Mouse (Mus musculus): Measurements from ENCODE around the gene Olfr1288. TPM values are rescaled to one million over a fixed set of nuclear protein-coding genes. Genes with fewer than 3 reads are reported as not detected.

Gene Olfr1288
- not detected for total RNA-seq (2023)

GRCm38 (mm10) chr2:111473801-111474200 lies at the start of gene Olfr1288:
Olfr1288 (plus strand) TSS chr2:111474101.

GRCm38 (mm10) chr2:111448842-111449241 lies 25.1 kb upstream of the Olfr1288 start, which contains the start of gene Olfr1287:
Olfr1287 (plus strand) TSS chr2:111449142.

GRCm38 (mm10) chr2:111480519-111480918 lies 6.6 kb downstream of the Olfr1288 start, which contains the start of gene Olfr1289:
Olfr1289 (plus strand) TSS chr2:111480819.

GRCm38 (mm10) chr2:111493729-111494128 lies 19.8 kb downstream of the Olfr1288 start, which contains the start of gene Olfr1290:
Olfr1290 (minus strand) TSS chr2:111493829.

GRCm38 (mm10) chr2:111496880-111497279 lies 23.0 kb downstream of the Olfr1288 start, which contains the start of gene Olfr1291-ps1:
Olfr1291-ps1 (plus strand) TSS chr2:111497180.

GRCm38 (mm10) chr2:111524903-111525302 lies 51.0 kb downstream of the Olfr1288 start, which contains the start of gene Olfr1293-ps:
Olfr1293-ps (plus strand) TSS chr2:111525203.

Other genes with a start within 250 kb of the Olfr1288 start
- gene 4930430A15Rik, start 244.5 kb upstream of the Olfr1288 start, total RNA-seq (2023) = not detected
- not detected for gene Olfr1275, start 238.8 kb upstream of the Olfr1288 start, total RNA-seq (2023)
- gene Olfr1276, start 219.6 kb upstream of the Olfr1288 start, total RNA-seq (2023) = not detected
- not detected for gene Olfr1277, start 200.0 kb upstream of the Olfr1288 start, total RNA-seq (2023)
- gene Olfr1278, start 184.0 kb upstream of the Olfr1288 start, total RNA-seq (2023) = not detected
- not detected for gene Olfr1279, start 173.5 kb upstream of the Olfr1288 start, total RNA-seq (2023)
- not detected for gene Olfr1280, start 160.1 kb upstream of the Olfr1288 start, total RNA-seq (2023)
- not detected for gene Olfr1281, start 147.6 kb upstream of the Olfr1288 start, total RNA-seq (2023)
- gene Olfr1282, start 138.0 kb upstream of the Olfr1288 start, total RNA-seq (2023) = not detected
- gene Olfr1283, start 107.3 kb upstream of the Olfr1288 start, total RNA-seq (2023) = not detected
- gene Olfr1284, start 98.6 kb upstream of the Olfr1288 start, total RNA-seq (2023) = not detected
- not detected for gene Olfr1286, start 51.0 kb upstream of the Olfr1288 start, total RNA-seq (2023)
- not detected for gene Olfr1287, start 25.0 kb upstream of the Olfr1288 start, total RNA-seq (2023)
- not detected for gene Olfr1289, start 6.7 kb downstream of the Olfr1288 start, total RNA-seq (2023)
- gene Olfr1290, start 19.7 kb downstream of the Olfr1288 start, total RNA-seq (2023) = not detected
- not detected for gene Olfr1291-ps1, start 23.1 kb downstream of the Olfr1288 start, total RNA-seq (2023)
- gene Olfr1293-ps, start 51.1 kb downstream of the Olfr1288 start, total RNA-seq (2023) = not detected
- gene Olfr1294, start 66.2 kb downstream of the Olfr1288 start, total RNA-seq (2023) = not detected
- gene Olfr1295, start 95.6 kb downstream of the Olfr1288 start, total RNA-seq (2023) = not detected
- not detected for gene Olfr1297, start 152.4 kb downstream of the Olfr1288 start, total RNA-seq (2023)
- gene Olfr1298, start 175.1 kb downstream of the Olfr1288 start, total RNA-seq (2023) = not detected
- not detected for gene Olfr1299, start 187.3 kb downstream of the Olfr1288 start, total RNA-seq (2023)